36 mouse cellular contexts compared by ENCODE assay signal in the genomic region with DNA sequence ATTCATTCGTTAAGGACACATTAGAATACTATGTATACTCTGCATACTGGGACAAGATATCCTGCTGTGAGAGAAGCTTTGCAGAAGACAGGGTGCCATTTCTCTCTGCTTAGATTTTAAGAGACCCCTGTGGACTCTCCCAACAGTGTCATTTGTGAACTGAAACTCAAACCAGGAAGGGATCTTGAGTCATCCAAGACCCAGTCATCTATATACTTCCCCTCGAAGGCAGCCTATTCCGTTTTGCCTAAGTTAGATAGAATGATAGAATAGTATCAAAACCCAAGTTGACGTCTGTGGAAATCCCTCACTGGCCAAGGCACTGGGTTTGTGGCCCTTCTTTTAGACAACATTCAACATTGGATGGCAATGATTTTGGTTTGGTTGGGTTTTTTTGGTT. TPM values are rescaled to one million over a fixed set of nuclear protein-coding genes. Genes with fewer than 3 reads are reported as not detected.
"Had no signal": no experiment of that assay in that cellular context is flagged by ENCODE, and none has a peak within 500 bp of the region (broad histone marks: within the 10 kb centered on the region; RNA-seq: fewer than 3 reads in every experiment).

No protein-coding gene starts in this region.

- H3K27me3 ChIP-seq: hindbrain, embryonic 12.5 days; hindbrain, embryonic 13.5 days; hindbrain, embryonic 15.5 days had no signal

- DNase-seq: heart, postnatal 10 days; heart, postnatal 14 days; heart, postnatal 4 days; kidney, adult 11 months; kidney, adult 18-20 months; kidney, adult 2 months; kidney, adult 8-10 months; kidney, adult 9 months; kidney, postnatal 10 days; kidney, postnatal 14 days; kidney, postnatal 25 days; kidney, postnatal 36 days; kidney, postnatal 4 days; layer of hippocampus, adult 9-11 months; layer of hippocampus, postnatal 36 days had no signal

- H3K9ac ChIP-seq: heart, embryonic 12.5 days; heart, embryonic 13.5 days; heart, embryonic 15.5 days; hindbrain, embryonic 12.5 days; hindbrain, embryonic 13.5 days; hindbrain, embryonic 14.5 days; hindbrain, embryonic 15.5 days; intestine, embryonic 15.5 days; kidney, embryonic 15.5 days had no signal

- H3K4me2 ChIP-seq: heart, embryonic 11.5 days; heart, embryonic 12.5 days; heart, embryonic 13.5 days; heart, embryonic 15.5 days; hindbrain, embryonic 12.5 days; hindbrain, embryonic 13.5 days; hindbrain, embryonic 14.5 days; intestine, embryonic 15.5 days; kidney, embryonic 15.5 days had no signal

- H3K27ac ChIP-seq: heart, embryonic 13.5 days; heart, embryonic 15.5 days; hindbrain, embryonic 10.5 days; hindbrain, embryonic 12.5 days; hindbrain, embryonic 13.5 days; hindbrain, embryonic 14.5 days; hindbrain, embryonic 15.5 days; hindbrain, postnatal 0 days; intestine, embryonic 15.5 days; kidney, embryonic 15.5 days; kidney, postnatal 0 days; layer of hippocampus, adult 2 months; left cerebral cortex, adult 2 months had no signal

- H3K36me3 ChIP-seq: heart, embryonic 12.5 days; heart, embryonic 13.5 days; heart, embryonic 15.5 days; hindbrain, embryonic 10.5 days; hindbrain, embryonic 12.5 days; hindbrain, embryonic 13.5 days; hindbrain, embryonic 15.5 days; intestine, embryonic 15.5 days; kidney, embryonic 15.5 days had no signal

- H3K4me1 ChIP-seq: heart, embryonic 12.5 days; heart, embryonic 13.5 days; heart, embryonic 15.5 days; hindbrain, embryonic 10.5 days; hindbrain, embryonic 12.5 days; intestine, embryonic 15.5 days; kidney, embryonic 15.5 days had no signal

- H3K9me3 ChIP-seq: heart, embryonic 12.5 days; heart, embryonic 13.5 days; heart, embryonic 15.5 days; hindbrain, embryonic 10.5 days; hindbrain, embryonic 12.5 days; hindbrain, embryonic 13.5 days; hindbrain, embryonic 15.5 days; intestine, embryonic 15.5 days; kidney, embryonic 15.5 days had no signal

- H3K4me3 ChIP-seq: heart, embryonic 12.5 days; heart, embryonic 13.5 days; heart, embryonic 15.5 days; hindbrain, embryonic 10.5 days; hindbrain, embryonic 12.5 days; hindbrain, embryonic 13.5 days; hindbrain, embryonic 15.5 days; intestine, embryonic 15.5 days; kidney, embryonic 15.5 days; layer of hippocampus, adult 2 months; left cerebral cortex, adult 2 months had no signal

RNA-seq across cellular contexts. Expression of gene March4, which starts 7.5 kb away (rescaled TPM):
- total RNA-seq: heart, postnatal 10 days; heart, postnatal 25 days; heart, postnatal 4 days; hematopoietic stem cell, adult 5-6 weeks had no signal
- polyA plus RNA-seq: heart, embryonic 11.5 days; heart, embryonic 12.5 days; heart, embryonic 13.5 days; heart, embryonic 16.5 days; heart, postnatal 0 days; inflammation-experienced regulatory T-cells, adult 6 months; kidney, embryonic 14.5 days; kidney, postnatal 0 days had no signal
